Mouse (Mus musculus): ENCODE results near the gene F13a1.

The F13a1 gene

DNA sequence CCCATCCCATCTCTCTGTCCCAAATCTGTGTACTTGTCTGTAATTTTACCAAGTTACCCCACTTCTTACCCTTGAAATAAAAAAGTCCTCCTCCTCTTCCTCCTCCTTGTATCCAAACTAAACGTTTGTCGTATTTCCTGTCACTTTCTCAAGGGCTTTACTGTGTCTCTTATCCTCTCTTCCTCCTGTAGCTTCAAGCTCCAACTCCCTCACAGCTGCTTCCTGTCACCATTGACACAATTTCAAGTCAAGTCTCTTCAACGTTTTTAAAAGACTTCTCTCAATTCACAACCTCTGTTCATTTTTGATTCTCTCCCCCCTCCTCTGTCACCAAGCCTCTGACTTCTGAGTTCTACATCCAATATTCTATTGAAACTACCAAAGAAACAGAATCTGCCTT lies at the start of gene F13a1:
Gene F13a1 (minus strand): TSS at position 119 of the 400 bp plus-strand sequence.
- no peak for DNase-seq

DNA sequence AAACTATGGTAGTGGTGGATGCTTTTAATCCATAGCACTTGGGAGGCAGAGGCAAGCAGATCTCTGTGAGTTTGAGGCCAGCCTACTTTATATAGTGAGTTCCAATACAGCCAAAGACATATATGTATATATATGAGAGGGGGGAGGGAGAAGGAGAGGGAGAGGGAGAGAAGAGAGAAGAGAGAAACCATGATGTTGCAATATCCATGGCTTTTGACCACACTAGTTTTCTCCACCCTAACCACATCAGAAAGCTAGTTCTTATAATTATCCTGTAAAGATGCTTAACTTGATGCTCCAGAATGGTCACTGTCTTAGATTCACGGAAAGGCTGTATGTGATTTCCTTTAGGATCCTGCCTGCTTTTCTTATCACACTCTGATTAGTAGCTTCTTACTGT lies 41.6 kb upstream of the F13a1 start:
- DNase-seq: no peak

GRCm38 (mm10) chr13:37089104-37089503 lies 39.1 kb upstream of the F13a1 start:
- DNase-seq: no peak

DNA sequence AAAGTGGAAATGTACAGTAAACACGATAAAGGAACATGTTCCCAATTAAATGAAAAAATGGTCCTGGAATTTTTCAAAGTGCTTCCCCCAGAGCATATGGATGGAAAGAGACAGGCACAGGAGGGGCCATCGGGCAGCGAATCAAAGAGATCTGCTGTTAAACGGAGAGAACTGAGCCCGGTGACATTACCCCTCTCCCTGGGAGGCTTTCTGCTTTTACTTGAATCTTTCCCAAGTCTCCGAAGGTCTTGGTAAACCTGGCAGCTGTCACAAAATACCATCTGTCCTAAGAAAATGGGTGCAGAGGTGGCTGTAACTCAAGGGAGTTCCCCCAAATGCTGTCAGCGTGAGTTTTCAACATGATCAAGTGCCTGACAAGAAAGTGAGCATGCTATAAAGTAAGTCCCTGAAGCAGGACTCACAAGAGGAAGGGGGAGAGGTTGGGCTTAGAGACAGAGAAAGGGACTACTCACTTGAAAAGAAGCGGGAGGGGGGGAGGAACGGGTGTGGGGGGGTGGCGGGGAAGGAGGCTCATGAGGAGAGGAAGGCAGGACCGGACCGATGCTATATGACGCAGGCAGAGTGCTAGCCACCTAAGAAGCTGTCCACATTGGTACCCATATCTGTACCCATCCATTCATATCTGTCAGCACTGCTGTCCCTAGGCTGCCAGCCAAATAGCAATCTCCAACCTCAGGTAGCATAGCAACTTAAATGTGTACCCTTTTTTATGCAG lies 31.6 kb upstream of the F13a1 start:
- DNase-seq: no peak

GRCm38 (mm10) chr13:37071390-37071789 lies 21.3 kb upstream of the F13a1 start:
- no peak for DNase-seq

- no peak for DNase-seq
Measured at GRCm38 (mm10) chr13:37070824-37071223, 20.8 kb upstream of the F13a1 start.

DNA sequence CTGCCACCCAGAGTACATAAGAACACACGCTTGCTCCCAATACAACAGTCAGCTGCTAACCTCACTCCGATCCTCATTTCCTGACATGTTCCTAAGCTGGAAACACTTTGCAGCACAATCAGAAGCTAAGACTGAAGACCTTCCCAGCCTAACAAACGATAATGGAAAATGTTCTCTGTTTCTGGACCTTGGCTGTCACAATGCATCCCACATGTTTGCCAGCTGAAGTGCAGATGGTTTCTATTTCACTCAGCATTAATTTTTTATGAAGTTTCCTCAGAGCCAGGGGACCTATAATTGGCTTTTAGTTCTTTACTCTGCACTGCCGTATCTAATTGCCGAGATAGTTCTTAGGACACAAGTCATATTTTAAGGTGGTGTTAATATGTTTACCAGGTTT lies 10.8 kb upstream of the F13a1 start:
- peak; percentile 17 for DNase-seq

GRCm38 (mm10) chr13:37056662-37057061 lies 6.6 kb upstream of the F13a1 start:
- DNase-seq: peak; percentile 35

GRCm38 (mm10) chr13:37049631-37050030 lies 413 bp downstream of the F13a1 start:
- DNase-seq: no peak

DNA sequence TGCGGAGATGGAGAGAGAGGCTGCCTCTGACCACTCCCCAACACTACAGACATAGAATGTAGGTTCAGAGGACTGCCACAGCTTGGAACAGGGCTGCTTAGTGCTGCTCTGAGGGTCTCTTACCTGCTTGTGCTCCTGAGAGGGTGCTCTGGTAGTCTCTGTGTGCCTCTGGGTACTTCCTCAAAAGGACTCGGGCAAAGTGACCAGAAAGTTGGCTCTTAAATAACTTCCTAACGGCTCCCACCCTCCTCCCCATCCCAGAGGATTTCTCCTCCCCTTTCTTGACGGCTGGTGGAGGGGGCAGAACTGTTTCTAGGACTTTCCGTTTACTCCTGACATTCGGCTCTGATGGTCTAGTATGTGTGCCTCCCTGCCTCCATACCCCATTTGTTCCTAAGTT lies 1.0 kb downstream of the F13a1 start:
- DNase-seq: no peak

DNA sequence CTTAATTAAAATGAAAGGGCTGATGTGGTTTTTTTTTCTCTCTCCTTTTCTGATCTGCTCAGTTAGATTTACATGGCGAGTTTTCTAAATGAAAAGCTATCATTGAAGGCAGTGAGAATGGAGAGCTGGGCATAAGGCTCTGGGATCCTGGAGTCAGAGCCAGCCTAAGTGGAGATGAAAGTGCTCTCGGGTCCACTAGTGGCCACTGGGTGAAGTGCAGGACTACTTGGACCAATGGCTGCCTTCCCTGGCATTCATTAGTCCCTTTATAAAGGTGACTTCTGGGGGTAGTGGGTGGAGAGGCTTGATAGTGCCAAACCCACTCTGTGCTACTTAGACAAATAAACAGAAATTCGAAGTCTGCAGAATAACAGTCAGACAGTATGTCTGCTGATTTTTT lies 5.0 kb downstream of the F13a1 start:
- DNase-seq: peak; percentile 39

- no peak for DNase-seq
Measured at GRCm38 (mm10) chr13:37034745-37035144, 15.3 kb downstream of the F13a1 start.

DNA sequence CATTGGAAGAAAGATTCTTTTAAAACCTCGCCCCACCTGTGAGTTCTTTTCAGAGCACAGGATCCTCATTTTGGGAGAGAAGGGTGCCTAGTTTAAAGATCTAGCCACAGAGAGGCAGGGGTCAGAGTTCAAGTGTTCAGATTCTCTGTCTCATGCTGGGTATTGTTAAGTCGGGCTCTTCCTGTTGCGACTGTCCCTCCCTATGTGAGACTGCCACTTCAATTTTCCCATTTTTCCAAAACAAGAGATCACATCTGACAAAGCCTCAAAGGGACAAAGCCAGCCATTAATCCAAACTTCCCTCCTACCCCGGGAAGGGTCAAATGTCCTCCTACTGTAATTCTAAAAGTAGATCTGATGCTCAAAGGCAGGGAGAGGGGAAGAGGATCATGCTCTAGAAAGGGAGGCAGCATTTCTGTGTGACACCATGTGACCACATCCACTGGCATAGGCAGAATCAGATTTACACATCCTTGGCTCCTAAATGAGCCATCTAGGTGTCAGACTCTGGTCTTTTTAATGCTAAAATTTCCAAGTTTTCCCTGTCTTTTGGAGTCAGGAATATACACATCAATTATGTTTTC lies 24.0 kb downstream of the F13a1 start:
- DNase-seq: no peak

DNA sequence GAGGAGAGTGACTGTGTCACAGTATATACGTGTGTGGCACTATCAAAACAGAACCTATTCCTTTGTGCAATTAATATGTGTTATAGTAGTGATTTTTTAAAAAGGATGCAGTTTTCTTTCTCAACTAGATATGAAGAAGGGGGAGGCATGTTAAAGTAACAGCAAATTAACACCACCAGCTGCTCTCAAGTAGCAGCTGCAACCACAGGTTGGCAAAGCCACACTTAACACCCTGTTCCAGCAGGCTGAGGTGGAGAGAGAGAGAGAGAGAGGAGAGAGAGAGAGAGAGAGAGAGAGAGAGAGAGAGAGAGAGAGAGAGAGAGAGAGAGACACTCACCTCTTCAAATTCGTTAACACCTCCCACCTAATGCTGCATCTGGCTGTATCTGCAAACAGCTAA lies 28.5 kb downstream of the F13a1 start:
- no peak for DNase-seq

DNA sequence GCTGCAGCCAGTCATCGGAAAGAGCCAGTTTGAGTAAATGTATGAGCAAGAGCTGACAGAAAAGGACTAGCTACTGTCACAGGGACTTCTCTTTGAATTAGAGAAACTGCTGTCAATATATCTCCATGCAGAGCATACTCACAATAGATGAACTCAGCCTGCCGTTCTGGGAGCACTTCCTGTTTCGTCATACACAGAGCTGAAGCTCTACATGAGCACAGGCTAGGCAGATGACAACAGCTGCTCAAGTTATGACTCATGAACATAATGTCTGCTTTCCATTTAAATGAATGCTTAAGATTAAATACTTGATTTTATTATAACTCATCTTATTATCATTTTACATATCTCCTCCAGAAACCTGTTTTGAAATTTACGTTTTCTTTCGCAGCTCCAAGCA lies 39.3 kb downstream of the F13a1 start:
- DNase-seq: no peak

- no peak for DNase-seq
Measured at GRCm38 (mm10) chr13:37006224-37006623, 43.8 kb downstream of the F13a1 start.

DNA sequence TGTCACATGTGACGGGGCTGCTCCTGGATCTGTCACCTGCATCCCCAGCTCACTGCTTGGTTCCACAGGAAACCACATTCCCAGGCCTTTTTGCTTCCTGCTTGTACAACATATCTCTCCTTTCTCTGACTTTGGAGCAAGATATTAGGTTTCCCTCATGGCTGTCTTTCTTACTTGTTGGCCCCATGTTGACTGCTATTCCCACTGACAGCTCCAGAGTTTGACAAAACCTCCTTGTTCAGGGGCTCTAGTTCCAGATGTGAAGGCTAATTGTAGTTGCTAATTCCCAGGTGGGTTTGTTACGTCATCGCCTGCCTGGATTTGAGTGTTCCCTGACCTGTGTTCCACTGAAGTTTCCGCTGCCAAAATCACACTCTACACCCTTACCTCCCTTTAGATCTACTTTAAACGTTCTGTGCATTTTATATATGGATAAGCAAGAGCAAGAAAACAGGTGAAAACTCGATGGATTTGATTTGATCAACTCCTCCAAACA lies 50.8 kb downstream of the F13a1 start:
- DNase-seq: no peak

- DNase-seq: no peak
Measured at GRCm38 (mm10) chr13:36993593-36993992, 56.5 kb downstream of the F13a1 start.

- DNase-seq: no peak
Measured at GRCm38 (mm10) chr13:36988392-36988791, 61.7 kb downstream of the F13a1 start.

DNA sequence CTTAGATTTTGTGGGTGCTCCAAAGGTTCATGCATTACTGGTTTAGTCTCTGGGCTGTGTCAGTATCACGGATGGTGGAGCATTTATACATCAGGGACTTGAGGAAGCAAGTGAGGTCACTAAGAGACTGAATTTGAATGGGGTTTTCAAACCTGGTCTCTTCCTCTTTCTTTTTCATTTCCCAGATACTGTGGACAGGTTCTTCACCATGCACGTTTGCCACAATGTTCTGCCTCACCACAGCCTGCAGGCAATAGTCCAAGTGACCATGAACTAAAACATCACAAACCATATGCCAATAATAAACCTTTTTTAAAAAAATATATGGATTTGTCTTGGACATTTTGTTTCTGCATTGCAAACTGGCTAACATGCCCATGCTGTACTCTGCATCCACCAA lies 77.0 kb downstream of the F13a1 start:
- no peak for DNase-seq

GRCm38 (mm10) chr13:36972226-36972625 lies 77.8 kb downstream of the F13a1 start:
- DNase-seq: no peak

GRCm38 (mm10) chr13:36962926-36963325 lies 87.1 kb downstream of the F13a1 start:
- no peak for DNase-seq

- DNase-seq: peak; percentile 1
Measured at GRCm38 (mm10) chr13:36958996-36959395, 91.0 kb downstream of the F13a1 start.

GRCm38 (mm10) chr13:36954937-36955336 lies 95.1 kb downstream of the F13a1 start:
- DNase-seq: no peak

DNA sequence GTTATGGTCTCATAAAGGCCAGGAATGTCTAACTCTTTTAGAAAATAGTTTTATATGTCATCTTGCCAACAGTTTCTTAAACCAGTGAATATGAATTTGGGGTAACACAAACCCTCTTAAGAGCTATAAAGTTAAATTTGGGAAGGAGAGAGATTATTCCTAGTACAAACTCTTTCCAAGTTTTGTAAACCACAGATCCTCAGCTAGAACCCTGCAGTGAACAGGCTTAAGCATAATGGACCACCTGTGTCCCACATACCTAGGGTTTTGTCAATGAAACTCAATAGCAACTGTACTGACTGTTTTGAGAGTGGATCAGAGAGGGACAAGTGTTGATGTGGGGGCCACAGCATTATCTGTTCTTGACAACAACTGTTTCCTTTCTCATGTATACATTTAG lies 96.4 kb downstream of the F13a1 start:
- no peak for DNase-seq

Data from lung, postnatal 14 days (tissue).